Mouse (Mus musculus) ovary, postnatal 10 days (tissue): ENCODE measurements around the gene Rasgrf2.

Experiments
- DNase-seq: peaks from one replicate; pipeline ENCODE4 v3.0.0; 2022; ENCODE audit warnings: low spot score

Rasgrf2 gene

GRCm38 (mm10) chr13:92041584-92042563 lies 89.6 kb downstream of the Rasgrf2 start:
- DNase-seq: no peak

DNA sequence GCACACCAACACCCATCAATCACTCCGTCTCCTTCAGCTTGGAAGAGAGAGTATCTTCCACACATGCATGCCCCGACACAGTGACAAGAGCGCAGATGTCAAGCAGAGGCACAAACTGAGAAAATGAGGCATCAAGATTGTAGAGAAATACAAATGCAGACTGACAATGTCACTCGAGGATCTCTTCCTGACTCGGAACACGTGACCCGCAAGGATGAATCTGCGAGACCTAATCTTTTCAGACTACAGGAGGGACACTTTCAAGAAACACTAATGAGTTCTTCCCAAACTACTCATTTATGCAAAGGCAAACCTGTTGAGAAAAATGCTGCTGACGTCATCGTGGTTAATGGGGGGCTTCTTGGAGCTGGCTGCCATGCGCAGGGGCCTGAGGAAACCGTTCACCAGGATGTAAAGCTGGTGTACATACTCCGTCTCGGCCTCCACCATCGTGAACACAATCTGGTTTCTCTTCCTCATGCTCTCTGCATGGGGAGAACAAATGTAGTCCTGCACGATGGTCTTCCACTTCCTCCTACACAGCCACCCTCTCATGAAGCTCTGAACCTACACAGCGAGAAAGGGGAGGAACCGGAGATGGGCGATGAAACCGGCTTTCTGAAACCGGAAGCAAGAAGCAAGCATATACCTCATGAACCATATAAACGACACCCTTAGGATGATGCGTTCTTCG lies 100.9 kb downstream of the Rasgrf2 start:
- no peak for DNase-seq

- DNase-seq: no peak
Observed at GRCm38 (mm10) chr13:92029666-92030065, 101.8 kb downstream of the Rasgrf2 start.

- DNase-seq: no peak
Observed at GRCm38 (mm10) chr13:92027951-92028350, 103.5 kb downstream of the Rasgrf2 start.

DNA sequence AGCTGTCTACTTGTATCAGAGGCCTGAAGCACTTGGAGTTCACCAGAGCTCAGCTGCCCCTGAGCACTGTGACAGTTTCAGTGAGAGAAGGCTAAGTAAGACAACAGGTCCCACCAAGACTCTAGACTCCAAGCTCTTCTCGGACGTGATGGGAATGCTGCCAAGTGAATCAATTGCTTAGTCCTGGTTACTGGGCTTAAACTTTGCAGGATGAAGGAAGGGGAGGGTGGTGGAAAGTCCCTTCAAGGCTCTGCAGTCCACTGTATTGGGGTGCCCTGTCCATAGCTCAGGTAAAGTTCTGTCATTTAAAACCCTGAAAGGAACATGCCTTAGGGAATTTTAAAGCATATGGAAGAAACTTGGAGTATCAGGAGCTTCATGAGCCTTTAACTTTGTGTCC lies 104.8 kb downstream of the Rasgrf2 start:
- DNase-seq: no peak

DNA sequence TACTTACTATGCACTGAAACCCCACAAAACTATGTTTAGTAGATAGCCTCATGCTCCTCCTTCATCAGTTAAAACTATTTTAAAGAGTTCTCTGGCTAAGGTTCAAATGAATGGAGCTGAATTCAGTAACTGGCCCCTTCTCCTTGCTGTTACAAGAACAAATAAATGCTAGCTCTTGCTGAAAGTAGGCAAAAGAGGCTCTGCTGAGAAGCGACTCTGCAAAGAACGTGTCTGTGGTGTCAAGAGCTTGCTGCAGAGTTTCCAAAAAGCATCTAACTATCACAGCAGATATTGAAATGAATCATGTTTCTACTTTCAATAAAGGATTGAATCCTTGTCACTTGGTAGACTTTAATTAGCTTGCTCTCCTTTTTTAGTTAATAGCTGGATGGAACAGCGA lies 106.3 kb downstream of the Rasgrf2 start:
- DNase-seq: no peak

DNA sequence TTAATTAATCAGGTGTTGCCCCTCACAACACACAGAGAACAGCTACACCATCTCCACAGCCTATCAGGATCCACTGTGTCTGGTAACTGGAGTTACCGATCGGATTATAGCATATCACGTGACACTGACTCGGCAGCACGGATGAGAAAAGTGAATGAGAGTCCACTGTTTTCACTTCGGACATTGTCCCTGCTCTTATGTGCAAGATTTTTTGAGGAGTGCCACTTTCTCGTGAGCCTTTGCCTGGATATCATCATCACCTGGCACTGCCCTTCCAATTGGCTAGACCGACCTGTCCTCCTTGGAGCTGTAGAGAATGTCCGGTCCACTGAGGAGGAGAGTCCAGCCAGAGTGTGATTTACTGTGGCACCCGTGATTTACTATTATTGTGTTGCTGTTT lies 109.3 kb downstream of the Rasgrf2 start:
- no peak for DNase-seq

GRCm38 (mm10) chr13:91996929-91997328 lies 134.5 kb downstream of the Rasgrf2 start:
- DNase-seq: no peak

DNA sequence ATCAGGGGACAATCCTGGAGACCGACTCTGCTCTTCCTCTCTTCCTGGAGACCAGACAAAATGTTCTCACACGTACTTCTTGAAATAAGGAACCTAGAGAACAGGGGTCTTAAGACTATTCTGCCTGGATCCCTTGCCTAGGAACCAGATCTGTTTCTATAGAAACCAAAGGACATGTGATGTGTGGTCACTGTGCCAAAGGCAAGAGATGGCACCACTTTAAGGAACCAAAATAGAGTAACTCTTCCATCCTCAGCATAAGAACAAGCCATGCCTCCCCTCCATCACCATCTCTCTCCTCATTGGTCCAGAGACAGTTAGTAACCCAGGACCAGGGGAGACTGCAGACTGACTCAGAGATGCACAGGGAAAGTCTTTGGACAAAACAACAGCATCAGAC lies 140.0 kb downstream of the Rasgrf2 start:
- no peak for DNase-seq

GRCm38 (mm10) chr13:91990709-91991284 lies 140.7 kb downstream of the Rasgrf2 start:
- no peak for DNase-seq

GRCm38 (mm10) chr13:91988378-91988777 lies 143.1 kb downstream of the Rasgrf2 start:
- no peak for DNase-seq

DNA sequence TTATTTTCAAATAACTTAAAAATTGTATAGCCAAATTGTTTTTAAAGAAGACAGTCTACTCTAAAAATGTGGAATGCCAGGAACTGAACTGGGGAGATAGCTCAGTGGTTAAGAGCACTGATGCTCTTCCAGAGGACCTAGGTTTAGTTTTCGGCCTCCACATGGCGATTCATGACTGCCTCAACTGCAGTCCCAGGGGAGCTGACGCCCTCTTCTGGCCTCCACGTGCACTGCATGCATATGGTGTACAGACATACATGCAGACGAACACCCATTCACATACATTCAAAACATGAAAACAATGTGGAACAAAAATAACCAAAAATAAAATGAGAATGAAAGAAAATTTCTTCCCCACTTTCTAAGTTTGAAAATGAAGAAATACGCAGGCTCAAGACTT lies 144.5 kb downstream of the Rasgrf2 start:
- no peak for DNase-seq

GRCm38 (mm10) chr13:91985915-91986589 lies 145.4 kb downstream of the Rasgrf2 start:
- DNase-seq: no peak

DNA sequence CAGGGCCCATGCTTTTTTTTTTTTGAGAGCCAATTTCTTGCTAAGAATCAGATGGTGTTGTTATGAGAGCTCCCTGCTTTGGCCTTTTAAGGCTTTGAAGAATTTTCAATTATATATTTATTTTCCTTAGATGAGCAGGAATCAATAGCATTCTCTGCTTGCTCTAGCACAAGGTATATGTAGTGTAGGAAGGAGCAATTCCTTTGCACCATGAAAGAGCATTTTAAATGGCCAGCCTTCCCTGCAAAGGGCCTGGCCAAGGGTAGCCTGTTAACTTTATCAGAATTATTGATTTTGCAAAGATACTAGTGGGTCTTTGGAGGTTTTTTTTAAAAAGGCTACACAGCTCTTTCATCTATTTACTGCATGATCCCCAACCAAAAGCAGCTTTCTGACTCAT lies 146.4 kb downstream of the Rasgrf2 start:
- no peak for DNase-seq

- no peak for DNase-seq
Observed at GRCm38 (mm10) chr13:91982080-91982479, 149.4 kb downstream of the Rasgrf2 start.

- no peak for DNase-seq
Observed at GRCm38 (mm10) chr13:91981414-91981813, 150.0 kb downstream of the Rasgrf2 start.

DNA sequence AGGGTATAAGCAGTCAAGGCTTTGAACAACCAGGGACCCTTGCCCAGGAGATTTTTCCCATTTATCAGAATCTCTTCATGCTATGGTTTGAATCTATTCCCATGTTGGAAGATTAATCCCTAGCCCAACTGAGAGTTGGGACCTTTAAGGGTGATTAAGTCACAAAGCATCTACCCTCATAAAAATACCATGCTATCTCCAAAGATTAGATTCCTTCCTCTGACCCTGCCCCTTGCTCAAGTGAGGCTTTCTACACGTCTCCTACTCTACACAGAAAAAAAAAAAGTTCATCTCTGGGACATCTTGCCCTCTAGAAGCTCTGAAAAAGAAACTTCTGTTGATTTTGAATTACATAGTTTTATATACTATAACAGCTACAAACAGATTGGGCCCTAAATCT lies 154.5 kb downstream of the Rasgrf2 start:
- no peak for DNase-seq

DNA sequence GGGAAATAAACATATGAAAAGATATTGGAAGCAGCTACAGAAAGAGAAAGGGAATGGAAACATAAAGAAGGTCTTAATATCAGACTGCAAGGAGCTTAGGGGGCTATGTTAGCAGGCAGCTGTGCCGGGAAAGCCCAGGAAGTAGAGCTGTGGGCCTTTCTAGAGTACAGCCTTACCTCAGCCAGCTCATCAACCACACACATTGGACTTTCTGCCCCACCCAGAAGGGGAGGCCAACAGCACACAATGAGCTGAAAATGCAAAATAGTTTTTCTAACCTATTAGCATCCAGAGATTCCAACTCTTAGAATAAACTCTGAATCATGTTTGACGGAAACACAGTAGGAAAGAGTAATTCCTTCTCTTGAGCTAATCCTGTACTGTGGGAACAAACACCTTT lies 154.9 kb downstream of the Rasgrf2 start:
- DNase-seq: no peak

DNA sequence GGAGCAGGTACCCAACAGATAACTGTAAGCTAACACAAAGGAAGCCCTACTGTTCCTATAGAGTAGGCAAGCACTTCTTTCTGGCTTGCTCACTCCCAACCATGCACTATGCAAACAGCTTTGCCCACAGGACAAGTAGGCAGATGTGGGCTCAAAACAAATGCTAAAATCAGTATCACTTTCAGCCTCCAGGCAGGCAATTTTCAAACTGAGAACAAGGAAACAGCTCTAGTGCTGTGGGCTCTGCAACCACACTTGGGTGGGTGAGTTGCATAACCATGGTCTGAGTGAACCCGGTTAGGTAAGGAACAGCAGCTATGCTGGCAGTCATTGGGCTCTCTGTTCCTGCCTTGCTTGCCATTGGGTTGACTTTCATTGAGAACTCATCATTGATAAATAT lies 157.3 kb downstream of the Rasgrf2 start:
- DNase-seq: no peak

DNA sequence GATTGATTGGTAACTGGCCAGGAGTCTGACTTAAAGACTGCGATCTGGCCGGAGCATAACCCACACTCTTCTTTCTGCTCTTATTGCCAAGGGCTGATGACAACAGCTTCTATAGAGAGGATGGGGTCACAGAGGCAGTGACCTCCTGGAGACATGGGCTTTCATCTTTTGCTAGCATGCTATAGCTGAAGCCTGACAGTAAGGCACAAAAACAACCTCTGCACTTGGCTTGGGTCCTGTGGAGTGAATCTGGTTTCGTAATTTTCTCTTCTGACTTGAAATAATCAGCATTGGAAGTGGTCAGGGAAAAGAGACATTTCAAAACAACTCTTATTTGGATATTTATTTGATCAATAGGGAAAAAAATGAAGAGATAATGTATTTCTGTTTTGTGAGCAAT lies 160.2 kb downstream of the Rasgrf2 start:
- no peak for DNase-seq

DNA sequence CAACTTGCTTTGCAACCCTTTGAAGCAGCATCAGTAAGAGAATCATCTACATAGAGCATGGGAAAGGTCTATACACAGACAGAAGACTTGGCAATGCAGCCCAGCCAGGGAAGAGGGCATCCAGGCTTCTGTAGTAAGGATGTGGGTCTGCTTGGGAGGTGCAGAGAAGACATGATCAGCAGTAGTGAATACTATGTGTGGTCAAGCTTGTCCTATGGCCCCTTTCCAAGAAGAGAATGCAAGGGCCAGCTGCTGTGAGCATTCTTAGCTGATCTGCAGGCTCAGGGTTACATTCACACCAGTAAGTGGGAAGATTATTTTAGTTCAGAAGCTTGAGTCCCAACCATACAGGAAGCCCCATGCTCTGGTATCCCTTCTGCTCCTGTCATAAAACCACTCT lies 175.0 kb downstream of the Rasgrf2 start:
- DNase-seq: no peak

GRCm38 (mm10) chr13:91955646-91956045 lies 175.8 kb downstream of the Rasgrf2 start:
- no peak for DNase-seq
